Mouse (Mus musculus): ENCODE measurements at regions not wholly inside any gene's neighbourhood (a gene's known extent, or its start where the extent isn't known, plus 50 kb on each side); places are given as distances from the start of the nearest gene placed in this dataset.

GRCm38 (mm10) chr12:7382455-7382854, 595.0 kb upstream of the Apob start:
- DNase-seq (ENCODE audit: low read depth), result no peak

- no peak for DNase-seq (ENCODE audit: low read depth)
These were observed 573.6 kb upstream of the Apob start for GRCm38 (mm10) chr12:7403800-7404199.

- no peak for DNase-seq (ENCODE audit: low read depth)
These were observed 565.6 kb upstream of the Apob start for GRCm38 (mm10) chr12:7411810-7412209.

GRCm38 (mm10) chr12:7420276-7420675, 557.2 kb upstream of the Apob start:
- DNase-seq (ENCODE audit: low read depth), result no peak

GRCm38 (mm10) chr12:7421826-7422540, 555.5 kb upstream of the Apob start:
- no peak for DNase-seq (ENCODE audit: low read depth)

- no peak for DNase-seq (ENCODE audit: low read depth)
These were observed 546.5 kb upstream of the Apob start for GRCm38 (mm10) chr12:7430981-7431380.

- DNase-seq (ENCODE audit: low read depth), result no peak
These were observed 532.2 kb upstream of the Apob start for GRCm38 (mm10) chr12:7445238-7445637.

GRCm38 (mm10) chr12:7450506-7450905, 526.9 kb upstream of the Apob start:
- no peak for DNase-seq (ENCODE audit: low read depth)

- no peak for DNase-seq (ENCODE audit: low read depth)
These were observed 520.4 kb upstream of the Apob start for GRCm38 (mm10) chr12:7457036-7457435.

GRCm38 (mm10) chr12:7457544-7457943, 519.9 kb upstream of the Apob start:
- DNase-seq (ENCODE audit: low read depth), result no peak

GRCm38 (mm10) chr12:7464947-7465346, 512.5 kb upstream of the Apob start:
- DNase-seq (ENCODE audit: low read depth), result no peak

- DNase-seq (ENCODE audit: low read depth), result no peak
These were observed 464.7 kb upstream of the Apob start for GRCm38 (mm10) chr12:7512579-7513248.

- no peak for DNase-seq (ENCODE audit: low read depth)
These were observed 440.1 kb upstream of the Apob start for GRCm38 (mm10) chr12:7537389-7537788.

- DNase-seq (ENCODE audit: low read depth), result no peak
These were observed 434.0 kb upstream of the Apob start for GRCm38 (mm10) chr12:7543281-7543981.

GRCm38 (mm10) chr12:7548759-7549158, 428.7 kb upstream of the Apob start:
- DNase-seq (ENCODE audit: low read depth), result no peak

- DNase-seq (ENCODE audit: low read depth), result no peak
These were observed 417.2 kb upstream of the Apob start for GRCm38 (mm10) chr12:7560245-7560644.

- DNase-seq (ENCODE audit: low read depth), result no peak
These were observed 401.4 kb upstream of the Apob start for GRCm38 (mm10) chr12:7576081-7576480.

- no peak for DNase-seq (ENCODE audit: low read depth)
These were observed 389.9 kb upstream of the Apob start for GRCm38 (mm10) chr12:7587501-7587900.

- DNase-seq (ENCODE audit: low read depth), result no peak
These were observed 366.0 kb upstream of the Apob start for GRCm38 (mm10) chr12:7611272-7612092.

- no peak for DNase-seq (ENCODE audit: low read depth)
These were observed 340.9 kb upstream of the Apob start for GRCm38 (mm10) chr12:7636417-7637175.

GRCm38 (mm10) chr12:7637629-7638028, 339.8 kb upstream of the Apob start:
- no peak for DNase-seq (ENCODE audit: low read depth)
